Mouse (Mus musculus): Measurements from ENCODE around the gene Eif2a.

The Eif2a gene

DNA sequence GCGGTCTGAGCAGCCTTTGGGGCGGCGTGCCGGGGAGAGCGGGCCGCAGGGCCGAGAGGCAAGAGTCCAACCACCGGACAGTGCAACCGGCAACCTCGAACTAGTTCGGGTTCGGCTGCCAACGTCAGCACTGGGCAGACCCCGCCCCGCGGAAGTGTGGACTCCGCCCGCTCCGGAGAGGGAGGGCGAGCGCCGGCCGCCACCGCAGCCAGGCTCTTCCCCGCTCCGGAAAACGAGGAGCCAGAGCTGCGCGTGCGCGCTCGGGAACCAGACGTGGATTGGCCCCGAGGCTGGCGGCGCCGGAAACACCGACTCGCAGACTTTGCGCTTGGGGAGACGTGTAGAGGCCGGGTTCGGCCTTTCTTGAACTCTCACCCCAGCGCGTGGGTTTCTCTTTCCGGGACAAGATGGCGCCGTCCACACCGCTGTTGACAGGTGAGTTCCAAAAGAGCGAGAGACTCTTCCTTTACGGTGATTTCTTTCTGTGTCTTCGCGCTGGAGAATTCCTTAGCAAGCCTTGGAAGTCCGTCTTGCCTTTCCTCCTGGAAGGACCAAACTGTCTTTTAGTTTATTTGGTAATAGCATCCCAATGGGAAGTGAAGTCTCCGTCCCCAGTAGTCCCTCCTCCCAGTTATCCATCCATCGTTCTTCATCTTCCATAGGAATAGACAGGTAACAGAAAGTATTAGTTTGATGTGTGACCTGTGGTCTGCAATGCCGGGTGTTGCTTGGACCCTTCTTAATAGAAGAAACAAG lies at the start of gene Eif2a, which contains the start of gene Serp1:
Gene Eif2a, plus strand, starts transcription at position 170 of the 756 bp plus-strand sequence.
Gene Serp1, minus strand, starts transcription at position 241 of the 756 bp plus-strand sequence.
- peak; percentile 100 for DNase-seq (ENCODE audit: low spot score)

DNA sequence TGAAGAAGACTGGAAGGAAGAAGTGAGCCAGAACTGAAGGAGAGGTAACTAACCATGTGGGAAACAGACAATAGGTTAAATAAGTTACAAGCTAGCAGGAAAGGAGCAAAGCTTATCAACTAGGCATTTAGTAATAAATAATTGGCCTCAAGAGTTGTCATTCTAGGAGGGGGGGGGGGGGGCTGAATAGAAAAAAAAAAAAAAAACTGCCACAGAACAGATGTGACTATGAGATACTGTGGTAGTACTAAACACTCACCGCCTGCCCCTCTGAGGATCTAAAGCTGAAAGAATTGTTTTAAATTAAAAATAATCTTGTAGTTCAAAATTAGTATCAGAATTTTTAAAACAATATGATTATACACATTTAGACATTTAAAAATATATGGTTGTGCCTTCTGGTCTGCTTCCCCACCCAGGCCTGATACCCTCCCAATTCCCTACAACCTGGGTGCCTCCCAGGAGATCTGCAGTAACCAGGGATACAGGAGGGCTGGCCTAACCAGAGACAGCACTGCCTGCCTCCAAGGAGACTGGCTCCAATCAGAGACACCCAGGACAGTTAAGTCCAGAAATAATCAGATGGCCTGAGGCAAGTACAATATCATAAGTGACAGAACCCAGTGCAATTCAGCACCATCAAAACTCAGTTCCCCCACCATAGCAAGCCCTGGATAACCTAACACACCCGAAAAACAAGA lies 46.7 kb upstream of the Eif2a start:
- DNase-seq (ENCODE audit: low spot score) = no peak

DNA sequence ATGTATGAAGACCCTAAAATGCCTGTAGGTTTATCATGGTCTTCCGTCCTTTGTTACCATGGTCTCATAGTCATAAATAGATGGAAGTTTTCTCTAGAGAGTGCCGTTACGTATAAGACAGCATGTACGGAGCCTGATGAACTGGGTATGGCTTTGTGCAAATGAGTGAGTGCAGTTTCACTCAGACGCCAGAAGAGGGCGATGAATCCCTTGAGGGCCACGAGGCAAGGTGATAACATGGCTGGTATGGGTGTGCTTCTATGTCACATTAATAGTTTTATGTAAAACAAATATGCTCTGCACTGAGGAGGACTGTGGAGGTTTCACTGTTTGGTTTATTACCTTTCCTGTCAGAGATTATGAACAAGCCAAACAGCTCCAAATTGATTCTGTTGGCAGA lies 39.7 kb upstream of the Eif2a start:
- DNase-seq (ENCODE audit: low spot score) = peak; percentile 27

DNA sequence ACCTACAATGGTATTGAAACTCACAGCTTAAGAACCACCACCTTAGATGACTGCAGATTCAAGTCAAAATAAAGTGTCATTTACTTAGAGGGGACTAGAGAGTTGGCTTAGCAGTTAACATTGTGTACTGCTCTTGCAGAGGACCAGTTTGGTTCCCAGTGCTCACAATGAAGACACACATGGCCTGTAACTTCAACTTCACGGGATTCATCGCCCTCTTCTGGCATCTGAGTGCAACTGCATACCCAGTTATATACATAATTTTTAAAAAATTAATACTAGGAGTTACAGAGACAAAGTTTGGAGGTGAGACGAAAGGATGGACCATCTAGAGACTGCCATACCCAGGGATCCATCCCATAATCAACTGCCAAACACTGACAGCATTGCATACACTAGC lies 38.5 kb upstream of the Eif2a start:
- no peak for DNase-seq (ENCODE audit: low spot score)

DNA sequence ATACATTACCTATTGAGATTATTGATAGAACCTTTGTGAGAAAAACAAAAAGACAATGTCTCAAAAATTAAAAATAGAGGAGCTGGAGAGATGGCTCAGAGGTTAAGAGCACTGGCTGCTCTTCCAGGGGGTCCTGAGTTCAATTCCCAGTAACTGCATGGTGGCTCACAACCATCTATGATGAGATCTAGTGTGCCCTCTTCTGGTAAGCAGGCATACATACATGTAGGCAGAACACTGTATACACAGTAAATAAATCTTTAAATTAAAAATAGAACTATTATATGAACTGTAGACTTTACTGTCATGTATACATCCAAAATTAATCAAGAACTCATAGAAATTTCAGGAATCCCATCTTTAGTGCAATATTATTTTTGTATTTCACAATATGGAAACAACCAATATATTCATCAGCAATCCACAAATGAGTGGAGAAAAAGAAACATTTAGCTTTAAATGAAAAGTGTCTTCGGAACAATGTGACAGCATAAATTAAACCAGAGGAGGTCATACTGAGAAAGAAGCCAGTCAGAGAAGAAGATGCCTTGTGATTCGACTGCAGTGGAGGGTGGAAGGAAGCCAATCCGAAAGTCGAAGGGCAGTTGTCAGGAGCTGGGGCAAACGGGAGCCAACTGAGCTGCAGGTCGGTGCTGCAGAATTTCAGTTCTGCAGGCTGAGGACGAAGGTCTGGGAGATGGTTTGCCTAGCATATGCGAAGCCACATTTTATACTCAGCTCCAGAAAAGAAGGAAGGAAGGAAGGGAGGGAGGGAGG lies 37.4 kb upstream of the Eif2a start:
- peak; percentile 3 for DNase-seq (ENCODE audit: low spot score)

DNA sequence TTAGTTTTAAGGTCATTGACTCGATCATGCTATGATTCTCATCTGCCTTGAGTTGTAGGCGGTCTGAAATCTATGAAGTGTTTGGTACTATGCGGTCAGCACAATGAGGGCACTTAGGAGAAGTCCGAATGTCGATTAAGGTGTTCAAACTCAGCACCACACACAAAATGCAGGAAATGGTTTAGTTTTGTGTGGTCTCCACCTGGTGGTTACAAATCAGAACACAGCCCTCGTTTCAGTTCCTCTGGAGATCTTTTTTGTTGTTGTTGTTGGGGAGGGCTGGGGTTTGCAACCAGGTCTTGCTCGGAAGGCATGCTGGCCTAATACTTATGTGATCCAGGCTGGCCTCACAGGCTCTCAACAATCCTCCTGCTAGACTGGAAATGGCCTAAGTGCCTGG lies 34.8 kb upstream of the Eif2a start:
- DNase-seq (ENCODE audit: low spot score) = peak; percentile 26

DNA sequence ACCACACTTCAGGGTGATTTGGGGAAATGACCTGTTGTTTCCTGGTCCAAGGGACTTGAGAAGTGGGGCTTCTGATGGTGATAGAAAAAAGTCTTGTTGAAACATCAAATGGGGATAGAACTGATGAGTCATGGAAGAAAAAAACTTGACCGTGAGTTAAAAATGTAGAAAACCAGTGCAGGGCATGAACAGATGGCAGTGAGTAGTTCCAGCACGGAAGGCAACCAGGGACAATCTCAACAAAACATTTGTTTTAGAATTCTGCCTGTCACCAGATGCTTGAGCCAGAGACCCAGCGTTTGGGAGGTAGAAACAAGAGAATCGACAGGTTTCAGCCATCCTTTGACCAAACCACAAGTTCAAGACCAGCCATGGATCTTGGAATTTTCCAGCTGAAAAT lies 32.0 kb upstream of the Eif2a start:
- no peak for DNase-seq (ENCODE audit: low spot score)

DNA sequence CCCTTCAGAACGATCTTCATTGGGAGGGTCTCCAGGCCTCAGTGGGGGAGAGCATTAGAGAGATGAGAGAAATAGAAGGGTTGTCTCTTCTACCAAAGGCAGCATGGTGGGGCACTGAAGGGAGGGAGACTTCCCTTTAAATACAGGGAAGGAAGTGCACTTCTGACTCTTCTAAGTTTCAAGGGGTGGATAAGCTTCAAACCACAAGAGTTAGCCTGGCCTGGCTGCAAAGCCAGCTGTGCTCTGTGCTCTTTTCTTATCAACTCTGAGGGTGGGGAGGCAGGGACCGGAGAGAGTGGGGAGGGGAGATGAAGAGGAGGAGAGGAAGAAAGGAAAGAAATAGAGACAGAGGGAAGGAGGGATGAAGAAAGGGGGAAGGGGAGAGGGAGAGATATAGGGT lies 23.7 kb upstream of the Eif2a start:
- no peak for DNase-seq (ENCODE audit: low spot score)

DNA sequence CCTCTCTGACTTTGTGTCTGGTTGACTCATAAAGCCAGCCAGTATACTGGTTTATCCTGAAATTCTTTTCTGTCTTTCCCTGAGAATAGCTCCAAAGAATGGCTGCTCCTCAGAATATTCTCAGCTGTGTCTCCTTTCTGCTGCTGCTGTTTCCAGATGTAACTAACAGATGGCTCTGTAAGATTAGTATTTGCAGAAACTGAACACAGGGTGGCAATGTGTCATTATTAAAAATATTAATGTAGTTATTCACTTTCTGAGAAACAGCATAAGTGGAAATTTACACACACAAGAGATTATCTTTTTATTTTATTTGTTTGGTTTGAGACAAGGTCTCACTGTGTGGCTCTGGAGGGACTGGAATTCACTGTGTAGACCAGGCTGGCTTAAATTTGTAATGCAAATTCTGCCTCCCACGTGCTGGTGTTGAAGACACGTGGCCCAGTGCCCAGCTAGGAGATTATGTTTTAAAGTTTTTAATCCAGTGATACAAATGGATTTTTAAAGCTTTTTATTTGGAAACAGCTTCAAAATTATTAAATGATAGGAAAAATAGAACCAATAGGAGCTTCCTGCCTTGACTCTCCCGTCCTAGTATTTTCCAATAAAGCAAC lies 21.8 kb upstream of the Eif2a start:
- no peak for DNase-seq (ENCODE audit: low spot score)

DNA sequence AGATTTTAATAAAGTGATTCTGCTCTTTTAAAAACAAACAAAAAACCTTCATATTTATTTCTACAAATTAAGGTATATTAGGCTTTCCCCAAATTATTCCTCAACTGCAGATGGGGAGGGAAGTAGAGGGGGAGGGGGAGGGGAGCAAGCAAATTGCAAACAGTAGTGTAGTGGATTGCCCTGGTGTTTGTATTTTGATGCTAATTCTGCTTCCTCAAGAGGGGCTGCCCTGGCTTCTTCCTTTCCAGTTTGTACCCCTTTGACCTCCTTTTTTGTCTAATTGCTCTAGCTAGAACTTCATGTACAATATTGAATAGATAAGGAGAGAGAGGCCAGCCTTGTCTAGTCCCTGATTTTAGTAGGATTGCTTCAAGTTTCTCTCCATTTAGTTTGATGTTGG lies 20.9 kb upstream of the Eif2a start:
- no peak for DNase-seq (ENCODE audit: low spot score)

DNA sequence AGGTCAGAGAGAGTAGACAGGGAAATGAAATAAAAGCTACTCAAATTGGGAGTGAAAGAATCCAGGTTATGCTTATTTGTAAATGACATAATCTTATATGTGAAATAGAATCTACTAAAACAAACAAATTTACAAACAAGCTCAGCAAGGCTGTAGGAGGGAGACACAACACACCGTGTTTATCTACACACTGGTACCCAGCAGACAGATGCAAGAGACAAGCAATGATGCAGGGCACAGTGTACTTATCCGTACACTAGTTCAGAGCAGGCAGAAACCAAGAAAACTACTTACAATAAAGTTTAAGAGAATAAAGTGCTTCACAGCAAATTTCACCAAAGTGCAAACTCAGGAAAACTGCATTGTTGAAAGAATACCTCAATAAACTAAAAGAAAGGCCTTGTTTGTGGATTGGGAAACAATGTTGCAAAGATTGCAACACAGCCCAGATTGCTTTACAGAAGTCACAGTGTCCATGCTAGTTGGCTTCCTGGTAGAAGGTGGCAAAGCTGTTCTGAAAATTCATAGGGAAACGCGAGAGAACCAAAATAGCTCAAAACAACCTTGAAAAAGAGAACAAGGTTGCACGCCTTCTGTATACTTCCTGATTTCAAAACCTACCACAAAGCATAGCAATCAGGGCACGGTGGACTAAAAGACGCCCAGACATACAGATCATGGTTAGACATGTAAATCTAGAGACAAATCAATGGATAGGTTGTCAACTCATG lies 17.4 kb upstream of the Eif2a start:
- no peak for DNase-seq (ENCODE audit: low spot score)

DNA sequence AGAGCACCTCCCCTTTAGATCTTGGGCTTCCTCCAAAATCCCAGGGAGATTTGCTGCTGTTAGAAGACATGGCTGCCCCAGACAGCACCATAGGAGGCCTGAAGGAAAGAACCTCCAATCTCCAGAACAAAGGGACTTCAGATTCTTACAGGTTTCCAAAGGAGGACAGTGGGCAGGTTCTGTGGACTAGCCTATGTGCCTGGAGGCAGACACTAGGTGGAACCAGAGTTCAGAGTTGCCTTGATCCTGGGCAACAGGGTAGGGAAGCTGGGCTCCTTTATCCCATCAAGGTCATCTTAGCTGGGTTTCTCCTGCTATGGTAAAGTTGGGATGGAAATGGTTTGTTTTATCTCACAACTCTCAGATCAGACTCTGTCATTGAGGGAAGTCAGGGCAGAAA lies 14.0 kb upstream of the Eif2a start:
- DNase-seq (ENCODE audit: low spot score) = no peak

DNA sequence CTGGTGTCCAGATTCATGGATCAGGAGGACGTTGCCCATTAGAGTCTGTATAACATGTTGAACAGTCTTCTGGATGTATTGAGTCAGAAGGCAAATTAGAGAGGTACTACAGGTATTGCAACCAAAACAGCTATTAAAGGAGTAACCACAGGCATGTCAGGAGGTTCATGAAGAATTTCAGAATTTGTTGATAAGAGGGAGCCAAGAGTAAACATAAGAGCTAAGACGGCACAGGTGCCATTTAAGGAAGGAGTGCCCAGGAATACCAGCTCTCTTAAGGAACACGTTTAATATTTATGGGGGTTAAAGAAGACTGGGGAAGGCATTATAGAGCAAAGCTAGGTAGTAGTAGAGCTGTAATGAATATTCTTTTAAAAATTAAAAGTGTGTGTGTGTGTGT lies 12.9 kb upstream of the Eif2a start:
- DNase-seq (ENCODE audit: low spot score) = no peak

DNA sequence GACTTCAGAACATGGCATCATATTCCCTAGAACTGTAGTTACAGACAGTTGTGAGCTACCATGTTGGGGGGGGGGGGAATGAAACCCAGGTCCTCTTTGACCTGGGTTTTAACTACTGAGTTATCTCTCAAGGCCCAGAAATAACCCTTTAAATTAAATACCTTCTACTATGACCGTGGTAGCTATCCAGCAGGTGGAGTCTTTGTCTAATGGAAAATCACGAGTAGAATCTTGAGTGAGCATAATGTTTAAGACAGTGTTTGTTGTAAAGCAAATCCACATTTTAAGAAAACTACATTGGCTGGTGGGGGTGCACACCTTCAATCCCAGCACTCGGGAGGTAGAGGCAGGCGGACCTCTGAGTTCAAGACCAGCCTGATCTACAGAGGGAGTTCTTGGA lies 12.1 kb upstream of the Eif2a start:
- DNase-seq (ENCODE audit: low spot score) = no peak

DNA sequence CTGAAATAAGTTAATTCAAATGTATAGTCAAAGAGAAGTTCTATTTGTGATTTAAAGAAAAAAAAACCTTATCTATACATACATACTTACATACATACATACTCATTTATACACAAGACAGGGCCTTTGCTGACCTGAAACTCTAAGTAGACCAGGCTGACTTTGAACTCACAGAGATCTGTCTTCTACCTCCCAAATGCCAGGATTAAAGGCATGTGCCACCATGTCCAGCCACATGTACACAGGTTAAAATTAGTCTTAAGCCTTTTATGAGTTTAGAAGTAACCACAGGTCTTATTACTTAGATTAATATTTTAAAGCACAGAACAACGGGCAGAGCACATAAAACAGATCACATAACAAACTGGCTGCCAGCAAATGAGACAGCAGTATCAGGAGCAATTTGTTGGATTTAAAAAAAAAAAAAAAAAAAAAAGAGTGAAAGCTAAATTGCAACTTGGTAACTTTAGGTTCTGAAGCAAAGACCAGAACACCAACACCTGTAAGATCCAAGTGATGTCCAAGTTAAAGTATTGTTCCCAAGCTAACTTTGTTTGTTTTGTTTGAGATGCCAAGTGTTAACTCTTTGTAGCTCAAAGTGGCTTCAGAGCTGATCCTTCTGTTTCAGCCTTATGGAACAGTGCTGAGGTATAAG lies 9.5 kb upstream of the Eif2a start:
- no peak for DNase-seq (ENCODE audit: low spot score)

DNA sequence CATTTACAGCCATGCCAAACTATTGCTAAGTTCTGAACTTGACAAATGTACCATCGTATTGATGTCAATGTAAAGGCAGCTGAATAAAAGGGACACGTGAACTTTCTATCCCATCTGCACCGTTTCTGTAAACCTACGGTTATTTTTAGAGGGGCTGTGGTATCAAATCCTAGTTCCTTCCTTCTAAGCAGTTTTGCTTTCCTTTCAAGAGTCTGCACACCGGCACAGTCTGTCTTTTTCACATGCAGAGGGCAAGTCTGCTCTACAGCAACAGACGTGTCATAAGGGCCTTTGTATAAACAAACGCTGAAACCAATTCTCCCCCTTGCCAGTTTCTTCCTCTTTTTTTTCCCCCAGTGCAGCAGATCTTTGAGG lies 9.0 kb upstream of the Eif2a start:
- peak; percentile 18 for DNase-seq (ENCODE audit: low spot score)

DNA sequence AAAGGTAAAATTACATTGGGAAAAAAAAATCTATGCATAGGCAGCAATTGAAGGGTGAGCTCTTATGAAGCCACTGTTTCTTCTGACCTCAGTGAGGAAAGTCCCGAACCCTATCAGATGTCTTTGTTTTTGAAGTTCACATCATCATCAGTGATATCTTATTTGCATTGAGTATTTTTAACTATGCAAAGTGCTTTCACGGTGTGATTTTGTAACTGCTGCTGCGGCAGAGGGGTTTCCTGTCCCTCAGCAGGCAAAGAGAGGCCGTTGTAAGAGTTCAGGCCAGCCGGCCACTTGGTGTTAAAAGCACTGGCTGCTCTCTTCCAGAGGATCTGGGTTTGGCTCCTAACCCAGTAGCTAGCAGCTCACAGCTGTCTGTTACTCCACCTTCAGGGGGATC lies 8.4 kb upstream of the Eif2a start:
- DNase-seq (ENCODE audit: low spot score) = peak; percentile 30

DNA sequence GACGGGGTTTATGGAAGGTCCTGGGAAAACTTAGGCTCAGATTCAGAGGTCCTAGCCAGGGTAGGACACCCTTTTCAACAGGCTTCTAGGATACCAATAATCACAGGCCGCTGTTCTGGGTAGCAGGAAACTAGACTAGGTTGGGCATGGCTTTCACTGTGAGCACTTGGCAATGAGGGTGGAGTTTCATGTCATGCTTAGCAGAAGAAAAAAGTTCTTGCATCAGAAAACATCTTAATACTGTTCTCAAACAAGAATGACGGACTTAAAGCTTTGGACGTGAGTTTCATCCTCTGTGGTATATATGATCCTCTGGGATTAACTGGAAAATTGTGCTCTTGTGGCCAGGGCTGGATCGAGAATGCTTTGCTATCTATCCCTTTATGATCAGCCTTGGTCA lies 7.8 kb upstream of the Eif2a start:
- DNase-seq (ENCODE audit: low spot score) = no peak

DNA sequence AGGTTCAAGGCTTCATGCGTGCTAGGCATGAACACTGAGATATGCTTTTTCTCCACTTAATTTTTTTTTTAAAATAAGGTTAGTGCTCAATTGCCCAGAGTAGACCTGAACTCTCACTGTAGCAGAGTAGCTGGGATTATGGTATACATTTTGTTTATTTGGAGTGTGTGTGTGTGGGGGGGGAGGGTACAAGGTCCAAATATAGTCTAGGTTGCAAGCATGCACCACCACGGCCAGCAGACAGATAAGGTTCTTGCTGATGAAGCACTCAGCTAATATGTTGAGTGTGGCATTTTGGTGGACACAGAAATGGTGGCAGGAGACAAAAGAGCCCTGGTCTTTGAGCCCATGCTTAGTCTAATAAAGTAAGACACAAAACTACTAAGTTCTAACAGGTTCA lies 6.7 kb upstream of the Eif2a start:
- no peak for DNase-seq (ENCODE audit: low spot score)

DNA sequence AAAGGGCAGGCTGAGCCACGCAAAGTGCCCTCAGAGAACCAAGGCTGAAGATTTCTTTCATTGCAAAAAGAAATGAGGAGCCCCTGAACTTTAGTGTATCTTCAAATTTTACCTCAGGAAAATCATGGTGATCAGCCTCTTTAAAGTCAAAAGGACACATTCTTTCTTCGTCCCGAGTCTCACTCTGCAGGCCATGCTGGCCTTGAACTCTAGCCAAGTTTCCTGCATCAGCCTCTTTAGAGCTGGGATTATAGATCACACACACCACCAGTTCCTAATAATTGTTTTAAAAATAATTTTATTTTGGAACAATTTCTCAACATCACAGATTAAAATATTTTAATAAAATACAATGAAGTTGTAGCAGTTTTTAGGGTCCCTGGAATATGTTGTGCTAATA lies 6.1 kb upstream of the Eif2a start:
- DNase-seq (ENCODE audit: low spot score) = no peak

DNA sequence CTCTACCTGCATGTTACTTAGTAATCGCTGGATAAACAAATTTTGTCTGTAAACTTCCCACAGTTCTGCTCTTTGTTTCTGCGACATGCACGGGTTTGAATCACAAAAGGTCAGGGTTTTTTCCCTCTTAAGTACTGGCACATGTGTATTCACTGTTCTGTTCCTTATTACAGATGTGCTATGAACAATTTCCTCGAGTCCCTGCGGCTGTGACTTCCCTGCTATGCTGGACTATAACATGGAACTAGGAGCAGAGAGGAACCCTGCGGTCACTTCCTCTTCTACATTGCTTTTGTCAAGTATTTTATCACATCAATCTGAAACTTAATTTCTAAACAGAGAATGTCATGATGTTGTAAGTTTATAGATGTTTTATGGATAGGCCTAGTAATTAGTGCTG lies 5.3 kb upstream of the Eif2a start:
- DNase-seq (ENCODE audit: low spot score) = no peak
